Mouse (Mus musculus): ENCODE measurements around the gene Bad.

DNA sequence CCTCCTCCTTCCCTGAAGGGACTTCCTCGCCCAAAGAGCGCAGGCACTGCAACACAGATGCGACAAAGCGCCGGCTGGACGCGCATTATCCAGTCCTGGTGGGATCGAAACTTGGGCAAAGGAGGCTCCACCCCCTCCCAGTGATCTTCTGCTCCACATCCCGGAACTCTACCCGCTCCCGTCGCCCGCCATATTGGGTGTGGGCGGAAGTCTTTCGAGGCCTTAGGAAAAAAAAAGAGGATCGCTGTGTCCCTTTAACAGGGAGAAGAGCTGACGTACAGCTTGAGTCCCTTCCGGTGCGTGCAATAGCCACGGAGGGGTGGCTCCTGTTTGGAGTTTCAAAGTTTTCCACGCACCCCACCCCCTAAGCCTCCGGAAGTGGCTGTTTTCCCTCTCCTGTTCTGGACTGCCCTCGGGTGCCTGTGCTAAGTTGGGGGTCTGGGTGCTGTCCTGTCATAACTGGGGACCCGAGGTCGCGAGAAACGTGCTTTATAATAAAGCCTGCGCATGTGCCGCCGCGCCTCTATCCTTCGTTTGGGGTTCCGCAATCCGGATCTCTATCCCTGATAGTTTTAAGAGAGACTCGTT is 9.8 kb downstream of the Bad start:
- no peak for TF ChIP-seq CTCF (IDR thresholded peaks at IDR 0.05; ENCODE audit: extremely low read depth, insufficient read depth, insufficient read length, insufficient replicate concordance)
- TF ChIP-seq POLR2A (IDR thresholded peaks at IDR 0.05; ENCODE audit: low read depth, low read length), result peak; percentile 16; the same call in 1 of the 2 replicates
